Mouse (Mus musculus) embryonic facial prominence, embryonic 11.5 days (tissue): ENCODE data around the gene Rtraf. TPM values are rescaled to one million over a fixed set of nuclear protein-coding genes. Genes with fewer than 3 reads are reported as not detected.

ENCODE experiments used
- ATAC-seq: fragments of 200-750 bp; cut with Nextera tagmentation; replicated peaks from 2 replicates; pipeline ENCODE4 v1.8.0; 2017; ENCODE audit warnings: low read depth; ENCODE audit not compliant: insufficient number of reproducible peaks, low FRiP score, low TSS enrichment
- DNase-seq: peaks from one replicate; pipeline ENCODE4 v3.0.0-alpha.2; 2015; ENCODE audit warnings: low spot score
- H3K27ac ChIP-seq: fragments of 300-500 bp; sonication (generic); replicated peaks from 2 replicates; pipeline ENCODE4 v1.5.1; 2014; ENCODE audit warnings: mild to moderate bottlenecking, low read depth, low read length, control low read depth
- H3K27me3 ChIP-seq: fragments of 300-500 bp; sonication (generic); 2 replicates; pipeline ENCODE4 v1.6.1; 2014; ENCODE audit warnings: mild to moderate bottlenecking, low read length, moderate library complexity, mixed read lengths; ENCODE audit not compliant: control insufficient read depth, insufficient read depth
- H3K36me3 ChIP-seq: fragments of 300-500 bp; sonication (generic); replicated peaks from 2 replicates; pipeline ENCODE4 v1.6.1; 2014; ENCODE audit warnings: low read depth, mild to moderate bottlenecking, low read length, moderate library complexity, mixed read lengths; ENCODE audit not compliant: control insufficient read depth, insufficient read depth
- H3K4me1 ChIP-seq: fragments of 300-500 bp; sonication (generic); 2 replicates; pipeline ENCODE4 v1.6.1; 2014; ENCODE audit warnings: low read length, mixed read lengths; ENCODE audit not compliant: control insufficient read depth, insufficient read depth
- H3K4me2 ChIP-seq: fragments of 300-500 bp; sonication (generic); 2 replicates; pipeline ENCODE4 v1.6.1; 2014; ENCODE audit warnings: low read depth, mild to moderate bottlenecking, control low read depth, low read length, moderate library complexity
- H3K4me3 ChIP-seq: fragments of 300-500 bp; sonication (generic); 2 replicates; pipeline ENCODE4 v1.5.1; 2014; ENCODE audit warnings: low read depth, low read length, control low read depth
- H3K9ac ChIP-seq: fragments of 300-500 bp; sonication (generic); replicated peaks from 2 replicates; pipeline ENCODE4 v1.6.1; 2014; ENCODE audit warnings: mild to moderate bottlenecking, control low read depth, low read length
- H3K9me3 ChIP-seq: fragments of 300-500 bp; sonication (generic); replicated peaks from 2 replicates; pipeline ENCODE4 v1.6.1; 2016; ENCODE audit warnings: mild to moderate bottlenecking, low read length, inconsistent platforms, mixed read lengths; ENCODE audit not compliant: control insufficient read depth
- WGBS: fragments of 180-500 bp; shearing (Covaris S2); extraction: QIAGEN DNeasy Blood & Tissue Kit; methylation state at CpG from one replicate; pipeline ENCODE4 v1.1.7; 2014; 5-methylcytosine and 5-hydroxymethylcytosine counted together
- polyA plus RNA-seq: library from polyadenylated mRNA; unstranded; fragments of >200 nt; fragmentation: Nextera tagmentation; extraction: Ambion mirVana; gene quantifications from 2 replicates; pipeline ENCODE4 v1.2.1, GENCODE M21; 2014

Gene Rtraf
- polyA plus RNA-seq, 1 experiment from 2014 or later: 286 TPM

DNA sequence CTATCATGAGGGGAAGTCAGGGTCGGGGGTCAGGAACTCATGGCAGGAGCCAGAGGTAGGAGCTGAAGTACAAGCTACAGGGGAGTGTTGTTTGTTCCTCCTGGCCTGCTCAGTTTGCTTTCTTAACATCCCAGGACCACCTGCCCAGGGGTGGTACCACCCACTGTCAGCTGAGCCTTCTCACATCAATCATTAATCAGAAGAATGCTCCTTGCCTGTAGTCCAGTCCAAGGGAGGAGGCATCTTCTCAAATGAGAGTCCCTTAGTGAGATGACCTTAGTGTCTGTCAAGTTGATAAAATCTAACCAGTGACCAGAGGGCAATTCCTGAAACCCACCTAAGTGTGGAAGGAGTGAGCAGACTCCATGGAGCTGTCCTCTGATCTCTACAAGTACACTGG, 35.2 kb downstream of the Rtraf start:
- Histone ChIP-seq H3K4me1 (no peaks in the 10 kb centered on the region), H3K4me2 (no peak overlapping the region), H3K4me3 (no peak overlapping the region), H3K27ac (no peak overlapping the region), H3K9me3 (no peaks in the 10 kb centered on the region), H3K36me3 (no peaks in the 10 kb centered on the region), H3K27me3 (no peaks in the 10 kb centered on the region), H3K9ac (no peak overlapping the region)
- DNase-seq (no peak), ATAC-seq (no peak)
- 68% methylated on average over 1 of the region's 1 CpGs for WGBS

DNA sequence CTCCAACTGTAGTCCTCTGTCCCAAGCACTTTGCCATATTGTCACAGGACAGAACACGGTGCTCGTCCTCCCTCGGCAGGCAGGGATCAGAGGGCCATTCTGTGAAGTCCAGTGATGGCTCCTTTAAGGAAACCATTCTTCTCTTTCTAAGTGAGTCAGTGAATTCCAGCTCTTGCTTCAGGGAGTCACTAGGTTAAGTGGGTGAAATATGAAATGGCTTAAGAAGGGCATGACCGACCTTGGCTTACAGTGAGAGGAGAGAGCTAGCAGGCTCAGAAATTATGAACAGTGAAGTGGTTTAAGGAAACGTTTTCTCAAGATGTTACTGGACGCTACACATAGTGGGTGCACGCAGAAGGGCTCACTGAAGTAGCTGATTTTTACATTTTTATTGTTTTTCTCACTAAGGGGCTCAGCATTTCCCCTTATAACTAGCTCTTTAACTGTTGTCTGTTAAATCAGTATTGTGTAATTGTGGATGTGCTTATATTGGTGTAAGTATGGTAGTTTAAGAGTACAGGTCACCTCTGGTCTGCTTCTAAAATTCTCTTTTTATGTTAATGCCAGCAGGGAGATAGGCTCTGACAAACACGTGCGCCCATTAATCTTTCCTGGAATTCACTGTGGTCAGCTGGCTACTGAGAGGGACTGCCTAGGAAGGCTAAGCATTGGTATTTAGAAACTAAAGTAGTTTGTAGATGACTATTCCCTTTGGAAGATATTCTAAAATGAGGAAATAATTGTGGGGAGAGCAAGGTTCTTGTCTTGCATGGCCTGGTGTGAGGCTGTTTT, 37.6 kb downstream of the Rtraf start:
- no peak for ATAC-seq
- no peak overlapping the region for H3K9ac ChIP-seq
- H3K4me1 ChIP-seq: no peaks in the 10 kb centered on the region
- no peak for DNase-seq
- no peak overlapping the region for H3K4me3 ChIP-seq
- H3K27ac ChIP-seq: no peak overlapping the region
- H3K27me3 ChIP-seq: no peaks in the 10 kb centered on the region
- WGBS: 85% methylated on average over 9 of the region's 9 CpGs
- no peaks in the 10 kb centered on the region for H3K9me3 ChIP-seq
- H3K36me3 ChIP-seq: no peaks in the 10 kb centered on the region
- no peak overlapping the region for H3K4me2 ChIP-seq

DNA sequence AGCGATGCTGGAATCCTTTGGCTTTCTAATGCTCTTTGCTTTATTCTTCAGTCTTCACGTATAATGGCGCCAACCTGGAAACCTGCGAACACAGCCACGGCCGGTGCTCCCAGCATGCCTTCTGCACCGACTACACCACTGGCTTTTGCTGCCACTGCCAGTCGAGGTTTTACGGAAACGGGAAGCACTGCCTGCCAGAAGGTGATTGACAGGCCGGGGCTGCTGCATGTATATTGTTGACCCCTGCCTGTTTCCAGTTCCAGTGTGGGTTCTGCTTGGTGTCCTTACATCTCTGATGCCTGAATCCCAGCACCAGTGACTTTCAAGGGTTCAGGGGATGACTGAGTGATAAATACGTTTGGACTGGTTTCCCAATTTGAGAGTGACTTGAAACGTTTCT, 45.7 kb downstream of the Rtraf start:
- DNase-seq: no peak
- H3K4me2 ChIP-seq: no peak overlapping the region
- no peaks in the 10 kb centered on the region for H3K36me3 ChIP-seq
- H3K27ac ChIP-seq: no peak overlapping the region
- no peak overlapping the region for H3K4me3 ChIP-seq
- ATAC-seq: no peak
- no peak overlapping the region for H3K9ac ChIP-seq
- no peaks in the 10 kb centered on the region for H3K4me1 ChIP-seq
- no peaks in the 10 kb centered on the region for H3K9me3 ChIP-seq
- no peaks in the 10 kb centered on the region for H3K27me3 ChIP-seq
- 88% methylated on average over 13 of the region's 13 CpGs for WGBS

GRCm38 (mm10) chr14:19777365-19777764, 46.3 kb downstream of the Rtraf start:
- Histone ChIP-seq H3K9me3 (no peaks in the 10 kb centered on the region), H3K27ac (no peak overlapping the region), H3K9ac (no peak overlapping the region), H3K4me1 (no peaks in the 10 kb centered on the region), H3K36me3 (no peaks in the 10 kb centered on the region), H3K4me2 (no peak overlapping the region), H3K4me3 (no peak overlapping the region), H3K27me3 (no peaks in the 10 kb centered on the region)
- 93% methylated on average over 6 of the region's 6 CpGs for whole genome bisulfite sequencing
- DNase-seq (no peak), ATAC-seq (no peak)

DNA sequence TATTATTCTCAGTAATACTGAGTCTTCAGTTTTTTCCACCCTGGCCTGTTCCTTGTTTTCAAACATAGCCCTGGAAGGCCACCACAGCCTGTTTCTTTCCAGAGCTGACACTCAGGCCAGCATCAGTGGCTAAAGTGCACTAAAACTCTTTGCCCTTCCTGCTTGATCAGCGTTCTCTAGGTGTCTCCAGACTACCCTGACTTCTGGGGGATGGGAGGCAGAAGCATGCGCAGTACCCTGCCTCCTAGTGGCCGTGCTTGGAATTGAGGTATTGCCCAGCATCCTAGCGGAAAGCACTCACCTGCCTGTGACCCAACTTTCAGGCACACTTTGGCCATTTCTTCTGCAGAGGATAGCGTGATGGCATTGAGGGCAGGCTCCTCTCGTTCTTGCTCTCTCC, 46.7 kb downstream of the Rtraf start:
- Histone ChIP-seq H3K27me3 (no peaks in the 10 kb centered on the region), H3K9ac (no peak overlapping the region), H3K4me2 (no peak overlapping the region), H3K27ac (no peak overlapping the region), H3K9me3 (no peaks in the 10 kb centered on the region), H3K36me3 (no peaks in the 10 kb centered on the region), H3K4me3 (no peak overlapping the region), H3K4me1 (no peaks in the 10 kb centered on the region)
- ATAC-seq: no peak
- peak; percentile 63 for DNase-seq
- 39% methylated on average over 6 of the region's 6 CpGs for WGBS

GRCm38 (mm10) chr14:19776179-19776578, 47.4 kb downstream of the Rtraf start:
- no peak overlapping the region for H3K27ac ChIP-seq
- 91% methylated on average over 5 of the region's 5 CpGs for WGBS
- ATAC-seq (no peak), DNase-seq (no peak)
- no peak overlapping the region for H3K9ac ChIP-seq
- no peaks in the 10 kb centered on the region for H3K9me3 ChIP-seq
- H3K4me1 ChIP-seq: no peaks in the 10 kb centered on the region
- H3K4me3 ChIP-seq: no peak overlapping the region
- no peaks in the 10 kb centered on the region for H3K36me3 ChIP-seq
- H3K4me2 ChIP-seq: no peak overlapping the region
- no peaks in the 10 kb centered on the region for H3K27me3 ChIP-seq

DNA sequence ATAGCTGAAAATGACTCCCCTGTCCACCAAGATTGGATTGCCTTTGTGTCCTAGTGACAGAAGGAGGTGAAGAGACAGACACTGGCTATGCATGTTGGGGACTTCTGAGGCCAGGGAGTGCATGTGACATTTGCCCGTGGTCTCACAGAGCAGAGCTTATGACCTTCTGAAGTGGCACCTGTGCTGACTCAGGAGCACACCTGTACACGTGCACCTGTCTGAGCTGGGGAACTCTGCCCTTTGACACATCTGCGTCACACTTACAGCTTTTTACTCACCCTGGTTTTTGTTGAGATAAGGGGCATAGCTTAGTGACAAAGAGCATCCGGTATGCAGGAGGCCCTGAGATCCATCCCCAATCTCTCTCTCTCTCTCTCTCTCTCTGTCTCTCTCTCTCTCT, 48.1 kb downstream of the Rtraf start:
- Histone ChIP-seq H3K9ac (no peak overlapping the region), H3K27ac (no peak overlapping the region), H3K4me1 (no peaks in the 10 kb centered on the region), H3K9me3 (no peaks in the 10 kb centered on the region), H3K27me3 (no peaks in the 10 kb centered on the region), H3K4me2 (no peak overlapping the region), H3K36me3 (no peaks in the 10 kb centered on the region), H3K4me3 (no peak overlapping the region)
- WGBS: 89% methylated on average over 4 of the region's 4 CpGs
- ATAC-seq: no peak
- no peak for DNase-seq

DNA sequence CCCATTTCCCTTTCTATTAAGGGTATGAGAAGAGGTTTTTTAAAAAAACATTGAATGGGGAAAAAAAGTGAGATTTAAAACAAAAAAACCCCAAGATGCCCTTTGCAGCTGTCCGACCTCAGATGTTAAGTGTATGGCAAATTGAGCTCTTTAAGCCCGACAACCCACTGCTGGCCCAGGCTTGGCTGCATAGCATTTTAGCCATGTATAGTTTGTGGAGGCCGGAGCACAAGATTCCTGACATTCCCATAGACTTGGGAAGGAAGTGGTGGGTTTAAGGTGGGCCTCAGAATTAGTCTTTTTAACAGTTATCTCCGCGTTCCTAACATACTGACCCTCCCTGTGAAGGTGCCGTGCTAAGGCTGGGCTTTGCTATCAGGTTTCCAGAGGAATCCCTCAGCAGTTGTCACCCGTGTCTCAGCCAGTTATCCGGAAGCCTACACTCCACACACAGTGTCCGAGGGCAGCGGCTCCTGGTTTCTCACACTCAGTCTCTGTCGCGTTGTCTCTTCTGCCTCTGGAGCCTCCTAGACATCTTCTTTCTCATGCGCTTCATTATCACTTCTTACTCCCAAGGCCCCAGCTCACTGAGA, 49.5 kb downstream of the Rtraf start:
- H3K4me1 ChIP-seq: no peaks in the 10 kb centered on the region
- H3K9ac ChIP-seq: no peak overlapping the region
- H3K27ac ChIP-seq: no peak overlapping the region
- no peaks in the 10 kb centered on the region for H3K27me3 ChIP-seq
- H3K36me3 ChIP-seq: no peaks in the 10 kb centered on the region
- DNase-seq (no peak), ATAC-seq (no peak)
- 63% methylated on average over 13 of the region's 13 CpGs for WGBS
- H3K4me3 ChIP-seq: no peak overlapping the region
- no peaks in the 10 kb centered on the region for H3K9me3 ChIP-seq
- H3K4me2 ChIP-seq: no peak overlapping the region
